Mouse (Mus musculus) heart, embryonic 16.5 days (tissue): ENCODE data around the gene Stk17b. TPM values are rescaled to one million over a fixed set of nuclear protein-coding genes. Genes with fewer than 3 reads are reported as not detected.

Source experiments
- ATAC-seq: fragments of 200-750 bp; cut with Nextera tagmentation; replicated peaks from 2 replicates; pipeline ENCODE4 v1.8.0; 2017; ENCODE audit warnings: moderate number of reproducible peaks; ENCODE audit not compliant: insufficient read depth, low FRiP score; ENCODE audit errors: extremely low read depth
- H3K27ac ChIP-seq: fragments of 300-500 bp; sonication (generic); 2 replicates; pipeline ENCODE4 v1.5.1; 2014; ENCODE audit warnings: mild to moderate bottlenecking, low read length, control low read depth, moderate library complexity
- H3K27me3 ChIP-seq: fragments of 300-500 bp; sonication (generic); 2 replicates; pipeline ENCODE4 v1.6.1; 2014; ENCODE audit warnings: low read length, mixed read lengths; ENCODE audit not compliant: control insufficient read depth, insufficient read depth
- H3K36me3 ChIP-seq: fragments of 300-500 bp; sonication (generic); 2 replicates; pipeline ENCODE4 v1.6.1; 2014; ENCODE audit not compliant: control insufficient read depth, insufficient read depth
- H3K4me1 ChIP-seq: fragments of 300-500 bp; sonication (generic); 2 replicates; pipeline ENCODE4 v1.6.1; 2014; ENCODE audit warnings: low read length, mixed read lengths; ENCODE audit not compliant: control insufficient read depth, insufficient read depth
- H3K4me2 ChIP-seq: fragments of 300-500 bp; sonication (generic); 2 replicates; pipeline ENCODE4 v1.6.1; 2014; ENCODE audit warnings: low read depth, mild to moderate bottlenecking, control low read depth, low read length
- H3K4me3 ChIP-seq: fragments of 300-500 bp; sonication (generic); 2 replicates; pipeline ENCODE4 v1.5.1; 2014; ENCODE audit warnings: mild to moderate bottlenecking, control low read depth, low read length
- H3K9ac ChIP-seq: fragments of 300-500 bp; sonication (generic); 2 replicates; pipeline ENCODE4 v1.6.1; 2014; ENCODE audit warnings: low read length, control low read depth
- H3K9me3 ChIP-seq: fragments of 300-500 bp; sonication (generic); replicated peaks from 2 replicates; pipeline ENCODE4 v1.6.1; 2016; ENCODE audit warnings: low read length; ENCODE audit not compliant: control insufficient read depth
- WGBS: fragments of 180-500 bp; shearing (Covaris S2); extraction: QIAGEN DNeasy Blood & Tissue Kit; methylation state at CpG from one replicate; pipeline ENCODE4 v1.1.7; 2014; 5-methylcytosine and 5-hydroxymethylcytosine counted together
- polyA plus RNA-seq: library from polyadenylated mRNA; unstranded; fragments of >200 nt; fragmentation: Nextera tagmentation; extraction: Ambion mirVana; gene quantifications from 2 replicates; pipeline ENCODE4 v1.2.1, GENCODE M21; 2015

Stk17b gene
- polyA plus RNA-seq, 1 experiment from 2014 or later: 20.2 TPM

DNA sequence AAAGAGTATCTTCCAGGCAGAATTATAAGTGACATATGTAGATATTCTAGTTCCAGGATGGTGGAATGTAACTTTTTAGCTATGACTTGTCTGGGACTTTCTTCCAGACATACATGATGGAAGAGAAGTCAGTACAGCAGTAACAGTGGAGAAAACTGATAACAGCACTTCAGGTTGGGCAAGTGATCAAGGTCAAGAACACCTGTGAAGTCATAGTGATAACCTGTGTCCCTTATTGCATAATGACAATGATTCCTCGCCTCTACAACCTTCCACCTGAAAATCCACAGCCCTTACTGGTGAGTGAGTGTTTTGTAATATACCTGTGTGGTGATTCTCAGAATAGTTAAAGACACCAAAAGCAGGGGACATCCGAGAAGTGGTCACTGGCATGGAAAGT, 9.3 kb upstream of the Stk17b start:
- no peaks in the 10 kb centered on the region for H3K4me1 ChIP-seq
- H3K9ac ChIP-seq: no peak overlapping the region
- no peak overlapping the region for H3K27ac ChIP-seq
- 88% methylated on average over 2 of the region's 2 CpGs for WGBS
- H3K4me3 ChIP-seq: no peak overlapping the region
- no peaks in the 10 kb centered on the region for H3K36me3 ChIP-seq
- H3K9me3 ChIP-seq: no peaks in the 10 kb centered on the region
- ATAC-seq: no peak
- no peaks in the 10 kb centered on the region for H3K27me3 ChIP-seq
- H3K4me2 ChIP-seq: no peak overlapping the region

DNA sequence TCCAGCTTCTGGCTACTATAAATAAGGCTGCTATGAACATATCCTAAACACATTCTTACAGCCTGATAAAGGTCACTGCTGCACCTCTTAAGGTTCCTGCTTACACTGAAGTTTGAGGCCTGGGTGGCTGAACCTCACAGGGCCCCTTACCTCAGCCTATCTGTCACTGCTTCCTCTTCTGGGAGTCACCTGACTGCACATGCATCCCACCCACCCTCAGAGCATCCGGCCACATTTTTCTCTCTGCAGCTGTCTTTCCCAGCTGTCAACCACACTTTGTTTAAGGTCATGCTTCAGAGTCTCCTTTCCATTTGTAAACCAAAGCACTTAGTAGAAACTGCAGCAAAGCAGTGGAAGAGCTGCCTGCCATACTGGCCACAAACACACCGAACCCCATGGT, 6.3 kb upstream of the Stk17b start:
- peak; percentile 72; the same call in 1 of the 2 replicates for ATAC-seq
- H3K9ac ChIP-seq: no peak overlapping the region
- WGBS: 58% methylated on average over 2 of the region's 2 CpGs

DNA sequence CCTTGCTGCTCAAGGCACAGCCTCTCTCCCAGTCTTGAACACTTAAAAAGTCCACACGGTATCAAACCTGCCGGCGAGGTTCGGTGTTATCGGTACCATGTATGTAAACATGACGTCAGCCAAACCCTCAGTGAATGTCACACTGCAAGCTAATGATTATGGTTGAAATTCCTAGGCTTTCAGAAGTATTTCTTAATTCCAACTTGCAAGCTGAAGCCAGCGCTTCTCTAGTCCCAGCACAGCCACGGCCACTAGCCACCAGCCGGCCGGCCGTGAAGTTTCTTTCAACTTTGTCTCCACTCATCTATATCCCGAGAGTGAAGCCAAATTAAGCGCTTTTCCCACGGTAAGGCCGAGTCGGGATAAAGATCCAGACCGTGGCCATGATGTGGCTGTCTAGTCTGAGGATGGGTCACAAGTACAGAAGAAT, 718 bp downstream of the Stk17b start:
- Histone ChIP-seq H3K4me2 (peak overlapping the region; percentile 76), H3K27me3 (no peaks in the 10 kb centered on the region), H3K4me1 (peaks cover 2% of the 10 kb centered on the region), H3K4me3 (peak overlapping the region; percentile 68), H3K36me3 (no peaks in the 10 kb centered on the region), H3K27ac (peak overlapping the region; percentile 90), H3K9me3 (no peaks in the 10 kb centered on the region), H3K9ac (peak overlapping the region; percentile 85)
- peak; percentile 10 for ATAC-seq
- under 1% methylated on average over 17 of the region's 17 CpGs for WGBS

More for the DNA sequence above, 6.3 kb upstream of the Stk17b start:
- H3K27me3 ChIP-seq: no peaks in the 10 kb centered on the region
- no peak overlapping the region for H3K4me2 ChIP-seq
- no peak overlapping the region for H3K27ac ChIP-seq
- no peaks in the 10 kb centered on the region for H3K36me3 ChIP-seq
- no peaks in the 10 kb centered on the region for H3K4me1 ChIP-seq
- H3K9me3 ChIP-seq: no peaks in the 10 kb centered on the region
- no peak overlapping the region for H3K4me3 ChIP-seq

DNA sequence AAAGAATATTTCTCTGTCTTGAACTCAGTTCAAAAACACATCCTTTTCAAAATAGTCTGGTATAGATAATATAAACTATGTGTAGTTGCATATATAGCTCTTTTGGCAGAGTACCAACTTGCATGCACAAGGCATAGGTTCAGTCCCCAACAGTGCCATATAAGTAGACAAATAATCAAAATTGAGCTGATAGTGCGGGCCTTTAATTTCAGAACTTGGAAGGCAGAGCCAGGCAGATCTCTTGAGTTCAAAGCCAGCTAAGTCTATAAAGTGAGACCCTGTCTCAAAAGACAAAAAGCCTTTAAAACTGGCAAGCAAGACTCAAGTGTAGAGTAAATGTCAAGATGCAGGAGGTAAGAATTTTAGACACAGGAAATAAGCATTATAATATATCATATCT, 2.1 kb downstream of the Stk17b start:
- WGBS: 93% methylated on average over 1 of the region's 1 CpGs
- Histone ChIP-seq H3K4me2 (no peak overlapping the region), H3K27ac (no peak overlapping the region), H3K9ac (no peak overlapping the region), H3K27me3 (no peaks in the 10 kb centered on the region), H3K4me1 (peaks cover 2% of the 10 kb centered on the region), H3K36me3 (no peaks in the 10 kb centered on the region), H3K9me3 (no peaks in the 10 kb centered on the region), H3K4me3 (no peak overlapping the region)
- no peak for ATAC-seq

DNA sequence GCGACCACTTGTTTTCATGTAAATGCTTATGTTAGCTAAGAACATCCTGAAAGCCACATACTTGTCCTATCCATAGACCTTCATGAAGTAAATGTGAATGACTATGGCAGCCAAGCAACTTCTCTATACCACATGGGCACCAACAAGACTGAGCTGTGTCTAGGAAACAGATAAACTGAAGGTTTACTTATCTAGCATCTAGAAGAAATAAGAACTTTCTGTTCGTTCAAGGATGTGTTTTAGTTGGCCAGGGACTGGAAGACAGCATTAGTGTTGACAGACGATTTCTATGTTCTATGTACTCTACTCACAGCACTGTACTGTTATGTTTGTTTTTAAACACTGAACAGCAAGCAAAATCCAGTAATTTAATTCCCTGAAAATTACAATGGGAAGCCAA, 2.9 kb downstream of the Stk17b start:
- Histone ChIP-seq H3K4me1 (peaks cover 2% of the 10 kb centered on the region), H3K36me3 (no peaks in the 10 kb centered on the region)

DNA sequence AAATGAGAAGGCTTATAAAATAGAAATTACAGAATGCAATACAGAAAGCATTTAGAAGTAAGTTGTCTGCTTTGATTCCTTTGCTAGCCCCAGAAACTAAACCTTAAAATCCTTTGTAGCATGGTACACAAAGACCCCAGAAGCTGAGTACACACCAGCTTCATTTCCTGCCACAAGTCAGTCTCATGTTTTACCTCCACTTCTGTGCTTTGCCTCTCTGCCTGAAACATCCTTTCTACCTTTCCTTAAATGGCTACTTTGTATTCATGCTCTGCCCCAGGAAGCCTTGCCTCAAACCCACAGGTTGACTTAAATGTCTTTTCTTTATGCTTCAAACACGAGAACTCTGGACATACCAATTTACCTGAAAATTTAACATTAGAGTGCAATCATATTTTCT, 3.7 kb downstream of the Stk17b start:
- Histone ChIP-seq H3K4me3 (no peak overlapping the region), H3K27ac (no peak overlapping the region), H3K36me3 (no peaks in the 10 kb centered on the region), H3K9ac (no peak overlapping the region), H3K27me3 (no peaks in the 10 kb centered on the region), H3K4me2 (no peak overlapping the region), H3K9me3 (no peaks in the 10 kb centered on the region), H3K4me1 (peaks cover 2% of the 10 kb centered on the region)
- ATAC-seq: no peak
- 75% methylated on average over 1 of the region's 1 CpGs for WGBS

More for the DNA sequence above, 2.9 kb downstream of the Stk17b start:
- Histone ChIP-seq H3K27ac (no peak overlapping the region), H3K27me3 (no peaks in the 10 kb centered on the region), H3K4me3 (no peak overlapping the region), H3K9ac (no peak overlapping the region), H3K4me2 (no peak overlapping the region), H3K9me3 (no peaks in the 10 kb centered on the region)
- 65% methylated on average over 3 of the region's 3 CpGs for WGBS
- no peak for ATAC-seq

DNA sequence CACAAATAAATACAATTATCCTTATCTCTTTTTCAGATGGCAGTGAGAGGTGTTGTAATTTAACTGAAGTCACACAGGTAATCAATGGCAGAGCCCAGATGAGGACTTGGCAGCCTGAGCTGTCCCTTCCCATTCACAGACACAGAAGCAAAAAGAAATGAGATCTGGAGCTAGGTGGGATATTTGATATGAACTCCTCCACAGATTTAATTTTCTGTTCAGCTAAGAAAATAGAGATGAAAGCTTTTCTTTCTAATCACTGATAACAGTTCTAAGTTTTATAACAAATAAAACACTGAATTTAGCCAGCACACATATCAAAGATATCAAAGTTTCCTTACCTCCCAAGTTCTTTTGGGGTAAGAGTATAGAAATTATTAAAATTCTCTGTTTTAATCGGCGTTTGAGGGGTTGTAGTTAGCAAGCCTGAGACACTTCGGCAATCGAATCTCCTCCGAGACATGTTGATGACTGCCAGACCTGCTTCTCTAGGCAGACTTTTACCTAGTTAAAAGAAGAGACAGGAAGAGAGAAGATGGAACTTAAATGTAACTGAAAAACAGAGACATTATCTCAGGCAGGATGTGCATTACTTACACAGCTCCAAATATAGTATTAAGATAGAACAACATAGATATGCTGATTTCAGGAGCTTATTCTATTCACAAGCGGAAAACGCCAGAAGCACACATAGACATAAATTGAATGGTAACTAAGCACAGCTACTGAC, 8.7 kb downstream of the Stk17b start:
- Histone ChIP-seq H3K9ac (no peak overlapping the region), H3K27me3 (no peaks in the 10 kb centered on the region), H3K9me3 (no peaks in the 10 kb centered on the region), H3K4me2 (no peak overlapping the region), H3K36me3 (0 out of 2 replicates have a peak, but pooled peaks cover 2% of the 10 kb centered on the region), H3K4me3 (no peak overlapping the region), H3K27ac (no peak overlapping the region), H3K4me1 (no peaks in the 10 kb centered on the region)
- 74% methylated on average over 7 of the region's 7 CpGs for WGBS
- ATAC-seq: no peak

DNA sequence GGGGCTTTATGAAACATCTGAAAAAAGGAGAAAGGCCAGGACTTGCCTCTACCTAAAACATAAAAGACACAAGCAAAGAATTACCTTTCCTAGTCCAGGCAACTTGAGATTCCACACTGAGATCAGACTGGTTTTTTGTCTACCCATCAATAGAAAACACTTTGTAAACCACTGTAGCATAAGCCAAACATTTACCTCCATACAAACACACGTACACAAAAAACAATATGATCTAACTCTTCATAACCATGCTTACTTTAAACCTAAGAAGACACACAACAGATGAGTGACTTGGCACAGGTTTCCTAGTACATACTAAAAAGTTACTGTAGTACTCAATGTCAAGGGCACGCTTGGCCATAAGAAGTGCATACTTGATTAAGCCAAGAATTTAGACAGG, 9.5 kb downstream of the Stk17b start:
- no peak for ATAC-seq
- no peak overlapping the region for H3K9ac ChIP-seq
- peaks cover 2% of the 10 kb centered on the region; the same call in 1 of the 2 replicates for H3K36me3 ChIP-seq
- H3K9me3 ChIP-seq: no peaks in the 10 kb centered on the region
- no peak overlapping the region for H3K27ac ChIP-seq
- 91% methylated on average over 2 of the region's 2 CpGs for WGBS
- no peaks in the 10 kb centered on the region for H3K4me1 ChIP-seq
- H3K4me2 ChIP-seq: no peak overlapping the region
- H3K4me3 ChIP-seq: no peak overlapping the region
- no peaks in the 10 kb centered on the region for H3K27me3 ChIP-seq

DNA sequence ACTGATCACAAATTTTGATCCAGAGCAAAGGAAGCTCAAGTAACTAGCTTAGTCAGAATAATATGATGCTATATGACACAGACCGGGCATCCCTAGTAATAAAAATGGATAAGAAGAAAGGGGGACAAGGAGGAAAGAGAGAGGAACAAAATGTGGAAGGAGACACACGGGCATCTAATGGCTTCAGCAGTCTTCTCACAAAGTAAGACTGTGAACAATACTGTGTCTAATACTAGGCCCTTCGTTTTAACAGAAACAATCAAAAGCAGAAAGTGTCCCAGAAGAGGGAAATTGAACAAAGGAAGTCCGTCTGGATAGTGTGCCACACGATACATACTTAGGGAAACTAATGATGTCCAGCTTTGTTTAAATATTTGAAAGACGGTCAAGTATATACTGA, 10.0 kb downstream of the Stk17b start:
- Histone ChIP-seq H3K4me1 (no peaks in the 10 kb centered on the region), H3K4me2 (no peak overlapping the region), H3K27me3 (no peaks in the 10 kb centered on the region), H3K9ac (no peak overlapping the region), H3K36me3 (peaks cover 4% of the 10 kb centered on the region), H3K27ac (no peak overlapping the region), H3K4me3 (no peak overlapping the region), H3K9me3 (no peaks in the 10 kb centered on the region)
- 76% methylated on average over 6 of the region's 6 CpGs for WGBS
- ATAC-seq: no peak
